Mouse (Mus musculus) spleen, adult 2 months (tissue): Measurements from ENCODE around the gene Car5a.

Experiments used
- CTCF ChIP-seq: fragments of 200-500 bp; IDR thresholded peaks from 2 replicates; pipeline ENCODE4 v1.5.1; 2011; ENCODE audit warnings: mild to moderate bottlenecking, inconsistent platforms; ENCODE audit not compliant: insufficient read depth, insufficient read length, insufficient replicate concordance; ENCODE audit errors: extremely low read depth
- POLR2A ChIP-seq: fragments of 200-500 bp; IDR thresholded peaks from 2 replicates; pipeline ENCODE4 v1.6.1; 2011; ENCODE audit warnings: low read depth, low read length, inconsistent platforms

- TF ChIP-seq POLR2A (no peak), CTCF (no peak)
Observed at GRCm38 (mm10) chr8:121952122-121952521, 7.4 kb upstream of the Car5a start.
